Mouse (Mus musculus): Measurements from ENCODE around the gene Xpo4.

Gene Xpo4

DNA sequence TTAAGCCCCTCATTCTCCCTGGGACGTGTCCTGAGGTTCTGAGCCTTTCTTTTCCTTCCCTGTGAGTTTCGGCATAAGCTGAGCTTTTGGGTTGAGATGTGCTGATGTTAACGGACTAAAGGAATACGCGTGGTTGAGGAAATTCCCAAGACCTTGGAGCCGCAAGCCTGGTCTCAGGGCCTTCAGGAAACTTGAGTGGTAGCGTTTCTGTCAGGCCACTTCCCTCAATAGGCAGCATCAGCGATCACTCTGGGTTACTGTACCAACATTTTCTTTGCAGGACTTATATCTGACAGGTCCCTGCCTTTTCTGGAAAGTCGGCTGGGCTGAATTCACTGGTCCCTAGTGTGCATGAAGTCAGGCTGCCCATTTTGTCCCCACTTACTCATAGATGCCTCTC lies 128.4 kb downstream of the Xpo4 start:
- no peak for DNase-seq (ENCODE audit: low spot score in 2 of 2)

DNA sequence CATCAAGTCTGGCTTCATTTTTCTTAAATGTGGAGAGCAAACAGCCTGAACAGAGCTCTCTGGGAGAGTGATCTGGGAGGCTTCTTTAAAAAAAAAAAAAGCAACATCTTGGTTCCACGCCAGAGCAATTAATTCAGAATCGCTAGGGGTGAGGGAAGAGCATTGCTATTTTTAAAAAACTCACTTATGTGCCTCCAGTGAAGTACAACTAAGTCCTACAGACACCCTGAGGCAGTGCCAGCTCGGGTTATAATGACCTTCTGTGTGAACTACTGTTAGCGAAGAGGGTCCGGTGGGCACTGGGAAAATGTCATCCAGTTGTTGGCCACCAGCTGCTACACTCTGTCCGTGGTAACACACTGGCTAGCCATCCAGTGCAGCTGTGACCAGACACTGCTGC lies 129.6 kb downstream of the Xpo4 start:
- DNase-seq (ENCODE audit: low spot score in 2 of 2): no peak

DNA sequence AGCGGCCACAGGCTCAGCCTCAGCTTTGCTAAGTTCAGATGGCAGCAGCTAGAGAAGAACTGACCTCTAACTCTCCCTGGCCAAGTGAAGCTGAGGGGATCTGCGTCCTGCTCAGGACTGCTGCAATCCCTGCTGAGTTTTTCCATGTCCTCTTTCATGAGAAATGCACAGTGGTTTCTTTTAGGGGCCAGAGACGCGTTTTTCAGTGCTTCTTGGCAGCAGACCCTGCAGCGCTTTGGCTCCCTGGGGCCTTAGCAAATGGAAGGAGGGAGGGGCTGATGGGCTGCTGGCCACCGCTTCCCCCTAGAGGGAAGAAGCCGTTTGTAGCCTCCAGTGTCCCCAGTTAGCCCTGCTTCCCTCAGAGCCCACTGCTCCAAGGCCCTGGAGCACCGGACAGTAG lies 130.3 kb downstream of the Xpo4 start:
- no peak for DNase-seq (ENCODE audit: low spot score in 2 of 2)

DNA sequence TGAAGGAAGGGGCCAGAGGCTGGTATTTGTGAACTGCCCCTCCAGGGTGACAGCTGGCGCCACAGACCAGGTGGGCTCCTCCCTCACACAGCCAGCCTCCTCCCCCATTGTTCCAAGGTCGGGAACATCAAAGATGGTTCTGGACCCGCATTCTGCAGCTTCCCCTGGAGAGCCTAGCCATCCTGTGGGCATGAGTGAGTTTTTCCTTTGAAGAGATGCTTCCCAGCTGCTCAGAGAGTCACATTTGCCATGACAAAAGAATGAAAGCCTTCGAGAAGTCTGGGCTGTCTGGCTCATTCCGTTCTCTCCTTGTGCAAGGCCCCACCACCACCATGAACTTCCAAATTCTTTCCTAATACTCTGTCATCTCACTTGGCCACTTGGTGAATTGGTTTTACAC lies 130.9 kb downstream of the Xpo4 start:
- DNase-seq (ENCODE audit: low spot score in 2 of 2): no peak

DNA sequence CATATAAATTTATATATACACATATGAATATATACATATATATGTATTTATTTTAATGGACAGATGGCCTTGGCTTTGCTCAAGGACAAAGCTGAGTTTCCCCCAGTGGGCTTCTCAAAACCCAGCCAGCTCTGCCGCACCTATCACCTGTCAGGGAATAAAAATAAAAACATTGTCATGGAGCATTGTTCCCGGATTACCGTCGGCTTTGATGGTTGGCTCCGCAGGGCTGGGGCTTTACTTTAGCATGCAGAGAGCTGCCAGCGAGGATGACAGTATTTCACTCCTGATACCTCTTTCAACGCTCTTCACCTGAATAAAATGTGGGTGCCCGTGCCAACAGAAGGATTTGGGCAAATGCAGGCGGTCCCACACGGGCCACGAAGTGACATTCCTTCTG lies 131.4 kb downstream of the Xpo4 start:
- no peak for DNase-seq (ENCODE audit: low spot score in 2 of 2)

DNA sequence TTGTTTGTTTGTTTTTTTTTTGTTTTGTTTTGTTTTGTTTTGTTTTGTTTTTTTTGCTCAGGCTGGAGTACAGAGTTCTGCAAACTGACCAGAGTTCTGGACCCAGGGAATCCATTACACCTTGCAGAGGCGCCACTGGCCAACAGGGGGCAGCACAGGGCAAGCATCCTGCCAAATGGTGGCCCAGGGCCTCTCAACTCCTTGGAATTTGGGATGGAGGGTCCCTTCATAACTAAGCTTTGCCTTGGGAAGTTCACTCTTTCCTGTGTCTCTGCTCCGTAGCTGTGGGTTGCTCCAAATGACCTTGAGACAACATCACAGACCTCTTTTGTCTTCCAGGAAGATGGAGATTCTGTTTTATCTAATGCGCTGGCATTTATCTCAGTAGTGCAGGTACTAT lies 132.0 kb downstream of the Xpo4 start:
- DNase-seq (ENCODE audit: low spot score in 2 of 2): no peak

DNA sequence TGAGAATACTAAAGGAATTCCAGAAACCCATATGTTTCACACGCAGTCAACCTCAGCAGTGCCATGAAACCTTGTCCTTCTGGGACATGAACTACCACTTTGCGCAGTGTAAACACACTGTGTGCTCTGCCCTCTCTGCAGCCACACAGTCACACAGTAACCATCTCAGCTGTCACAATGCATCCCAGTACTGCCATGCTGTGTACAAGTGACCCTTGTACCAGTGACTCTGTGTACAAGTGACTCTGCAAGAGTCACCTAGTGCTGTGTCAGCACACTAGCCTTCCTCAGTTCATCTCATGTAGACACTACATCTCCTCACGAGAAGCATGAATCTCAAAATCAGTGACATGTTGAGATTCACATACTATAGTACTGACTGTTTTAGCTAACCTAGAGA lies 132.7 kb downstream of the Xpo4 start:
- no peak for DNase-seq (ENCODE audit: low spot score in 2 of 2)

DNA sequence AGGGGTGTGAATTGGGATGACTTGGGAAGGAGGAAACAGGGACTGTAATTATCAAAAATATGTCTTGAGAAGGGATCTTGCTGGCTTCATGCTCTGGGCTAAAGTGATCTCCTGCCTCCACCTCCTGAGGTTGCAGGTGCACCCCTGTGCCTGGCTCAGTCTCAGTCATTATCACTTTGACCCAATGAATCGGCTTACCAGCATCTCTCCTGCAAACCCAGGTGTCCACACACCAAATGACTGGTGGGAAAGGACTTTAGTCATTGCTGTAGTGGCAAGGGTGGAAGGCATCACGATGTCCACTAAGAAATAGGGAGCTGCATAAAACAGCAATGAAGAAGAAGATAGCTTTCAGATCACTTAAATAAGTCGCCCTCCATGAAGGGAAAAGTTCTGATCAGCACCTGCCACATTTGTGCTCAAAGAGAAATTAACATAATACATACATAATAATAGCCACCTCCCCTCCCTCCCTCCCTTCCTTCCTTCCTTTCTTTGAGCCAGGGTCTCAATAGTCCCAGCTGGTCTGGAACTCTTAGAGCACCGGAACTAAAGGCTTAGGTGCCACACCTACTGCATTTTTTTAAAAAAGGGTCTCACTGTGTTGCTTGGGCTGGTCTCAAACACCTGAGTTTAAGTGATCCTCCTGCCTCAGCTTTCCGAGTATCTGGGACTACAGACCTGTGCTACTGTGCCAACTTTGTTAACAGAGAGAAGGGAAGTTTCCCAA lies 135.3 kb downstream of the Xpo4 start:
- no peak for DNase-seq (ENCODE audit: low spot score in 2 of 2)

DNA sequence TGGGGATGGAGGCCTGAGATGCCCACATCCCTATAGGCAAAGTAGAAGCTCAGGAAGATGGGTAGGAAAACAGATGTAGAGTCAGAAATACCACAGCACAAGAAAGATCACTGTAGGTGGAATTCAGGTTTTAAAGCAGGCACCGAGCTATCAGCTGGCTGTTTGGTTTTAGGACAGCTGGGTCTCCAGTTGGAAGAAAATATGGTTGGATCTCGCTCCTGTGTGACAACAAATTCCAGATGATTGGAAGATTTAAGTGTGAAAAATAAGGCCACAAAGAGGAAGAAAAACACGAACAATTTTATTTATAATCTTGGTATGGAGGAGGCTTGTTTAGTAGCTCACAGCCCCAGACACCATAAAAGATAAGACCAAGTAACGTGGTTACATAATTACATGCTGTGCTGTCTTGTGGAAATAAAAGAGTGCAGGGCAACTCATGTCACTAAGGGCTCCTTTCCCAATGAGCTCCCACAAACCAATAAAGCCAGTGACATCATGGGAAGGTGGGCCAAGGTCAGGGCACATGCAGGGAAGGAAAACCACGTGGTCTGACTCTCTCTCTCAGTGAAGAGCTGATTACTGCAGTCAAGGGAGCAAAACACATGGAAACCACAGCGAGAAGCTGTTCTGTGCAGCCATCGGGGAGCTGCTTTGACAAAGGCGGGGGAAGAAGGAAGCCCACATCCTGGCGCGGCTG lies 136.0 kb downstream of the Xpo4 start:
- DNase-seq (ENCODE audit: low spot score in 2 of 2): peak in 1 of 2 experiments; percentile 51

DNA sequence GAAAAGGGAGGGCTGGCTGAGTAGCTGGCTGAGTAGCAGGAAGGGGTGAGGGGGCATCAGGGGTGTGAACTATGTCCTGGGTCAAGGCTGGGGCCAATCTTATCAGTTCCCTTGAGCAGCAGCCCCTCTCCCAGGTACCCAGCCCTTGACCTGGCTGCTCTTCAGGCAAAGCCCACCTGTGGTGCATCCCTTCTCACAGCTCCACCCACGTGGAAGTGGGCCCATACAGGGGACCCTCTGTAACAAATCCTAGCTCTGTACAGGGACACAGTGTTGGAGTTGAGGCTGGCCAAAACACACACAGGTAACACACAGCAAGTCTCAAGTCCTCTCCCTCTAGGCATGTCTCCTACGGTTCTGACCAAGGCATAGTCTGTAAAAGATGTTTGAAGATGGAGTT lies 137.6 kb downstream of the Xpo4 start:
- DNase-seq (ENCODE audit: low spot score in 2 of 2): no peak
